Mouse (Mus musculus): ENCODE data around the gene Slc26a1.

The Slc26a1 gene

GRCm38 (mm10) chr5:108675251-108675816, at the start of gene Slc26a1:
Gene Slc26a1 (minus strand): TSS chr5:108675569.
- no peak for DNase-seq (ENCODE audit: extremely low spot score, low read depth, low spot score)

- DNase-seq (ENCODE audit: extremely low spot score, low read depth, low spot score) = no peak
These were observed 48.6 kb upstream of the Slc26a1 start for GRCm38 (mm10) chr5:108724006-108724405.

GRCm38 (mm10) chr5:108719761-108720160, 44.4 kb upstream of the Slc26a1 start:
- DNase-seq (ENCODE audit: extremely low spot score, low read depth, low spot score) = no peak

GRCm38 (mm10) chr5:108718051-108718450, 42.7 kb upstream of the Slc26a1 start:
- DNase-seq (ENCODE audit: extremely low spot score, low read depth, low spot score) = no peak

GRCm38 (mm10) chr5:108715974-108716373, 40.6 kb upstream of the Slc26a1 start:
- DNase-seq (ENCODE audit: extremely low spot score, low read depth, low spot score) = no peak

GRCm38 (mm10) chr5:108714149-108714548, 38.8 kb upstream of the Slc26a1 start:
- no peak for DNase-seq (ENCODE audit: extremely low spot score, low read depth, low spot score)

- DNase-seq (ENCODE audit: extremely low spot score, low read depth, low spot score) = no peak
These were observed 38.3 kb upstream of the Slc26a1 start for GRCm38 (mm10) chr5:108713691-108714090.

- DNase-seq (ENCODE audit: extremely low spot score, low read depth, low spot score) = no peak
These were observed 37.7 kb upstream of the Slc26a1 start for GRCm38 (mm10) chr5:108713096-108713495.

GRCm38 (mm10) chr5:108711968-108712367, 36.6 kb upstream of the Slc26a1 start:
- no peak for DNase-seq (ENCODE audit: extremely low spot score, low read depth, low spot score)

GRCm38 (mm10) chr5:108708981-108709731, 33.8 kb upstream of the Slc26a1 start:
- DNase-seq (ENCODE audit: extremely low spot score, low read depth, low spot score) = no peak

- DNase-seq (ENCODE audit: extremely low spot score, low read depth, low spot score) = no peak
These were observed 33.0 kb upstream of the Slc26a1 start for GRCm38 (mm10) chr5:108708419-108708818.

GRCm38 (mm10) chr5:108707758-108708157, 32.4 kb upstream of the Slc26a1 start:
- no peak for DNase-seq (ENCODE audit: extremely low spot score, low read depth, low spot score)

GRCm38 (mm10) chr5:108703754-108704626, 28.6 kb upstream of the Slc26a1 start:
- DNase-seq (ENCODE audit: extremely low spot score, low read depth, low spot score) = no peak

GRCm38 (mm10) chr5:108701341-108702021, 26.1 kb upstream of the Slc26a1 start:
- DNase-seq (ENCODE audit: extremely low spot score, low read depth, low spot score) = no peak

- DNase-seq (ENCODE audit: extremely low spot score, low read depth, low spot score) = no peak
These were observed 25.0 kb upstream of the Slc26a1 start for GRCm38 (mm10) chr5:108700346-108700745.

- DNase-seq (ENCODE audit: extremely low spot score, low read depth, low spot score) = no peak
These were observed 22.0 kb upstream of the Slc26a1 start for GRCm38 (mm10) chr5:108697341-108697753.

GRCm38 (mm10) chr5:108696542-108696941, 21.2 kb upstream of the Slc26a1 start:
- DNase-seq (ENCODE audit: extremely low spot score, low read depth, low spot score) = no peak

GRCm38 (mm10) chr5:108695861-108696260, 20.5 kb upstream of the Slc26a1 start:
- DNase-seq (ENCODE audit: extremely low spot score, low read depth, low spot score) = no peak

GRCm38 (mm10) chr5:108694352-108695261, 19.2 kb upstream of the Slc26a1 start:
- no peak for DNase-seq (ENCODE audit: extremely low spot score, low read depth, low spot score)

GRCm38 (mm10) chr5:108693872-108694288, 18.5 kb upstream of the Slc26a1 start:
- no peak for DNase-seq (ENCODE audit: extremely low spot score, low read depth, low spot score)
